Mouse (Mus musculus): ENCODE measurements at regions not wholly inside any gene's neighbourhood (a gene's known extent, or its start where the extent isn't known, plus 50 kb on each side); places are given as distances from the start of the nearest gene placed in this dataset.

- TF ChIP-seq CTCF (IDR thresholded peaks at IDR 0.05; ENCODE audit: control insufficient read depth, insufficient read depth, low read length) = no peak
- no peak for TF ChIP-seq POLR2A (IDR thresholded peaks at IDR 0.05; ENCODE audit: borderline replicate concordance, control insufficient read depth, low read depth, low read length)
These were observed 463.0 kb downstream of the Pik3r1 start for GRCm38 (mm10) chr13:101305063-101305462.
